Mouse (Mus musculus): ENCODE results near the gene Cldn22.

GRCm38 (mm10) chr8:47783944-47784343, 40.3 kb upstream of the Cldn22 start:
- TF ChIP-seq CHD2 (IDR thresholded peaks at IDR 0.05; ENCODE audit: low read depth, low read length) (no peak), ZC3H11A (IDR thresholded peaks at IDR 0.05; ENCODE audit: borderline replicate concordance, low read depth, low read length) (no peak)

Data from ES-E14 (cell line).